Mouse (Mus musculus): ENCODE results near the gene Urad.

Gene Urad

GRCm38 (mm10) chr5:147325931-147326330 is 3.7 kb upstream of the Urad start:
- DNase-seq (ENCODE audit: low spot score in 2 of 2): no peak

- DNase-seq (ENCODE audit: low spot score in 2 of 2): peak in 1 of 2 experiments; percentile 51
Observed at GRCm38 (mm10) chr5:147323237-147323917, 1.1 kb upstream of the Urad start.

- DNase-seq (ENCODE audit: low spot score in 2 of 2): no peak
Observed at GRCm38 (mm10) chr5:147319653-147320052, 2.6 kb downstream of the Urad start.

GRCm38 (mm10) chr5:147317991-147318390 is 4.2 kb downstream of the Urad start:
- no peak for DNase-seq (ENCODE audit: low spot score in 2 of 2)

- no peak for DNase-seq (ENCODE audit: low spot score in 2 of 2)
Observed at GRCm38 (mm10) chr5:147317321-147317720, 4.9 kb downstream of the Urad start.

GRCm38 (mm10) chr5:147315432-147316075 is 6.7 kb downstream of the Urad start:
- DNase-seq (ENCODE audit: low spot score in 2 of 2): no peak

GRCm38 (mm10) chr5:147314646-147315431 is 7.4 kb downstream of the Urad start:
- DNase-seq (ENCODE audit: low spot score in 2 of 2): no peak

GRCm38 (mm10) chr5:147312830-147313685 is 9.2 kb downstream of the Urad start:
- no peak for DNase-seq (ENCODE audit: low spot score in 2 of 2)

GRCm38 (mm10) chr5:147309786-147310185 is 12.5 kb downstream of the Urad start:
- no peak for DNase-seq (ENCODE audit: low spot score in 2 of 2)

- no peak for DNase-seq (ENCODE audit: low spot score in 2 of 2)
Observed at GRCm38 (mm10) chr5:147308451-147308850, 13.8 kb downstream of the Urad start.

- DNase-seq (ENCODE audit: low spot score in 2 of 2): no peak
Observed at GRCm38 (mm10) chr5:147307398-147307785, 14.8 kb downstream of the Urad start.

- DNase-seq (ENCODE audit: low spot score in 2 of 2): no peak
Observed at GRCm38 (mm10) chr5:147306638-147307397, 15.4 kb downstream of the Urad start, which contains the start of gene Cdx2. TSS of gene Cdx2 (minus strand) at chr5:147307270.

GRCm38 (mm10) chr5:147305856-147306637 is 16.2 kb downstream of the Urad start:
- DNase-seq (ENCODE audit: low spot score in 2 of 2): no peak

GRCm38 (mm10) chr5:147305166-147305565 is 17.1 kb downstream of the Urad start:
- DNase-seq (ENCODE audit: low spot score in 2 of 2): no peak

- DNase-seq (ENCODE audit: low spot score in 2 of 2): no peak
Observed at GRCm38 (mm10) chr5:147304276-147305155, 17.7 kb downstream of the Urad start.

- DNase-seq (ENCODE audit: low spot score in 2 of 2): no peak
Observed at GRCm38 (mm10) chr5:147302746-147303400, 19.4 kb downstream of the Urad start.

GRCm38 (mm10) chr5:147302141-147302540 is 20.1 kb downstream of the Urad start:
- no peak for DNase-seq (ENCODE audit: low spot score in 2 of 2)

- no peak for DNase-seq (ENCODE audit: low spot score in 2 of 2)
Observed at GRCm38 (mm10) chr5:147301781-147302070, 20.5 kb downstream of the Urad start.

All from frontal cortex, postnatal 14 days (tissue).